Mouse (Mus musculus): Measurements from ENCODE around the gene Nynrin. TPM values are rescaled to one million over a fixed set of nuclear protein-coding genes. Genes with fewer than 3 reads are reported as not detected.
A peak's percentile ranks its signal among the peaks of the same experiment; 100 is the strongest.

Gene Nynrin
- total and polyA plus RNA-seq, 2 experiments from 2014 or later, result 7.2 to 42.0 TPM

DNA sequence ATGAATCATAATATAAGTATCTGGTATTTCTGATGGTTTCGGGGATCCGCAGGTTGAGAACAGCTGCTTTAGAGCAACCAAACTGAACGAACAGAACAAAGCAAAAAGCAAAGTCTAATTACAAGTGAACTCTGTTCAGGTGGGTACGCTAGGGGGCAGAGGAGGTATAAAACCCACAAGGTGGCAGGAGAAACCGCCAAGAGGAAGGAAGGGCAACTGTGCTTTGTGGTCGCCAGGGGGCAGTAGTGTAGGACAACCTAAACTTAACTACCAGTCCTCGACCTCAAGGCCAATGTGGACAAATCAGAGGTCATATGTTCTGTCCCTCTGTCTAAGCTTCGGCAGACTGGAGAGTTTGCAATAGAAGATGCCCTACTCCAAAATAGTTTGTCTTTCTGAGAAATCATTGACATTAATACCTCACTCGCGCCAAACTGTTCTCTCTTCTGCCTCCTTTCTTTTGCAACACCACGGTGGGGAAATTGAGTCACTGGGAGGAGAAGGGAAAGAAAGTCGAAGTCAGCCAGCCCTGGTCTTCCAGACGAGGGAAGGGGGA, 31.3 kb upstream of the Nynrin start:
- Histone ChIP-seq H3K36me3 (ENCODE audit: insufficient read depth, low read length) (no peaks in the 10 kb centered on the region), H3K27ac (ENCODE audit: low read depth, low read length) (no peak overlapping the region), H3K4me3 (ENCODE audit: low read depth, low read length) (peak overlapping the region; percentile 58), H3K4me2 (ENCODE audit: low read depth, low read length, poor library complexity, severe bottlenecking) (peak overlapping the region; percentile 98), H3K9me3 (ENCODE audit: low read length) (no peaks in the 10 kb centered on the region), H3K27me3 (ENCODE audit: insufficient read depth, low read length) (peaks cover 15% of the 10 kb centered on the region; the same call in 1 of the 2 replicates), H3K9ac (replicated peaks; ENCODE audit: low read length, poor library complexity, severe bottlenecking) (peak overlapping the region; percentile 61; the same call in 1 of the 2 replicates), H3K4me1 (ENCODE audit: insufficient read depth, low read length) (peaks cover 19% of the 10 kb centered on the region; the same call in 1 of the 2 replicates)
- no peak for ATAC-seq (ENCODE audit: low FRiP score)
- peak; percentile 95 for TF ChIP-seq CTCF (IDR thresholded peaks at IDR 0.05)
- WGBS, result 6% methylated on average over 13 of the region's 13 CpGs
- peak; percentile 85 for DNase-seq (ENCODE audit: low spot score)

DNA sequence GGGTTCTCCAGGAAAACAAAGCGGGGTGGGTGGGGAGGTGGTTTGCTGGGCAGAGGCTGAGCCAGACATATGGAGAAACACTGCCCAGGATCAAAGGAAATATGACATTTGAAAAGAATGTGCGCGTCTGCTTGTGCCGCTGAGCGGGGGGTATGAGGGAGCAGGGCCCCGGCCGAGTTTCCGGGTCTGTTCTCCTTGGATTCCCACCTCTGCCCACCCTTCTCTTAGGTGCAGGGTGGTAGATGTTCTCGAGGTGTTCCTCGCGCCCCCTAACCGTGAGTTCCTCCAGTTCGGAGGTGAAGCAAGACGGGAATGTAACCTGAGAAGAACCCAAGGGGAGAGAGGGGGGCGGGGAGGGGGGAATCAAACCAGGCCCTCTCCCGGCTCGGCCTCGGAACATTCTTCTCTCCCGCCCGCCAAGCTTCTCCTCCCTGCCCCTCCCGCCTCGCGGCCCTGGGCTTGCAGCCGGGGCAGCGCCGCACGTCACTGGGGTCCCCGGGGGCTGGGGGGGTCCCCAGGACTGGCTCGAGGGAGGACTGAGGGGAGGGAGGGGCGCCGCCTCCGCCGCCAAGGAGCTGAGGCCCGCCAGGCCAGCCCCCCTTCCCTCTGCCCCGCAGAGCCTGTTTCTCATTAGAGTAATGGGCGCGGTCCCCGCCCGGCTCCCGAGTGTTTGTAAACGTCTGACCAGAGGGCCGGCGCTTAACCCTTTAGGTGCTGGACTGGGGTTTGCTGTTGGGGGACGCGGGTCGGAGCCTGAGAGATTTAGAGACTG, 30.6 kb upstream of the Nynrin start, which contains the start of gene Nfatc4:
Gene Nfatc4 (plus strand): TSS at position 154 of the 772 bp plus-strand sequence.
- ATAC-seq (ENCODE audit: low FRiP score), result peak; percentile 42

GRCm38 (mm10) chr14:55824001-55824480, 29.8 kb upstream of the Nynrin start:
- peaks cover 19% of the 10 kb centered on the region; the same call in 1 of the 2 replicates for H3K4me1 ChIP-seq (ENCODE audit: insufficient read depth, low read length)
- H3K4me2 ChIP-seq (ENCODE audit: low read depth, low read length, poor library complexity, severe bottlenecking), result peak overlapping the region; percentile 98
- no peaks in the 10 kb centered on the region for H3K36me3 ChIP-seq (ENCODE audit: insufficient read depth, low read length)
- H3K27me3 ChIP-seq (ENCODE audit: insufficient read depth, low read length), result peaks cover 15% of the 10 kb centered on the region; the same call in 1 of the 2 replicates
- DNase-seq (ENCODE audit: low spot score), result peak; percentile 41
- ATAC-seq (ENCODE audit: low FRiP score), result 0 out of 2 replicates have a peak, but pooled peaks have one; percentile 8
- 5% methylated on average over 10 of the region's 10 CpGs for WGBS
- H3K9me3 ChIP-seq (ENCODE audit: low read length), result no peaks in the 10 kb centered on the region
- peak overlapping the region; percentile 58 for H3K4me3 ChIP-seq (ENCODE audit: low read depth, low read length)
- peak overlapping the region; percentile 61; the same call in 1 of the 2 replicates for H3K9ac ChIP-seq (replicated peaks; ENCODE audit: low read length, poor library complexity, severe bottlenecking)
- TF ChIP-seq CTCF (IDR thresholded peaks at IDR 0.05), result no peak
- H3K27ac ChIP-seq (ENCODE audit: low read depth, low read length), result peak overlapping the region; percentile 62

More for the DNA sequence above, 30.6 kb upstream of the Nynrin start, which contains the start of gene Nfatc4:
- Histone ChIP-seq H3K36me3 (ENCODE audit: insufficient read depth, low read length) (no peaks in the 10 kb centered on the region), H3K4me3 (ENCODE audit: low read depth, low read length) (peak within 1 kb of the TSS; percentile 58), H3K27me3 (ENCODE audit: insufficient read depth, low read length) (peaks cover 15% of the 10 kb centered on the region; the same call in 1 of the 2 replicates), H3K4me2 (ENCODE audit: low read depth, low read length, poor library complexity, severe bottlenecking) (peak within 1 kb of the TSS; percentile 98), H3K9me3 (ENCODE audit: low read length) (no peaks in the 10 kb centered on the region), H3K4me1 (ENCODE audit: insufficient read depth, low read length) (peaks cover 19% of the 10 kb centered on the region; the same call in 1 of the 2 replicates), H3K9ac (replicated peaks; ENCODE audit: low read length, poor library complexity, severe bottlenecking) (peak within 1 kb of the TSS; percentile 61), H3K27ac (ENCODE audit: low read depth, low read length) (peak within 1 kb of the TSS; percentile 62)
- 0 out of 2 replicates have a peak, but pooled peaks have one; percentile 2 for TF ChIP-seq CTCF (IDR thresholded peaks at IDR 0.05)
- WGBS, result under 1% methylated on average over 41 of the region's 46 CpGs
- peak; percentile 84 for DNase-seq (ENCODE audit: low spot score)

GRCm38 (mm10) chr14:55824481-55825215, 29.2 kb upstream of the Nynrin start:
- ATAC-seq (ENCODE audit: low FRiP score), result no peak; the same call in 1 of the 2 replicates

More at GRCm38 (mm10) chr14:55824481-55825215, 29.2 kb upstream of the Nynrin start:
- peak overlapping the region; percentile 48 for H3K9ac ChIP-seq (replicated peaks; ENCODE audit: low read length, poor library complexity, severe bottlenecking)
- DNase-seq (ENCODE audit: low spot score), result peak; percentile 33
- no peak for TF ChIP-seq CTCF (IDR thresholded peaks at IDR 0.05)
- H3K27ac ChIP-seq (ENCODE audit: low read depth, low read length), result peak overlapping the region; percentile 62; the same call in 1 of the 2 replicates
- no peaks in the 10 kb centered on the region for H3K36me3 ChIP-seq (ENCODE audit: insufficient read depth, low read length)
- H3K9me3 ChIP-seq (ENCODE audit: low read length), result no peaks in the 10 kb centered on the region
- WGBS, result 2% methylated on average over 29 of the region's 32 CpGs
- peak overlapping the region; percentile 40 for H3K4me3 ChIP-seq (ENCODE audit: low read depth, low read length)
- H3K27me3 ChIP-seq (ENCODE audit: insufficient read depth, low read length), result peaks cover 15% of the 10 kb centered on the region; the same call in 1 of the 2 replicates
- H3K4me1 ChIP-seq (ENCODE audit: insufficient read depth, low read length), result peaks cover 19% of the 10 kb centered on the region; the same call in 1 of the 2 replicates
- peak overlapping the region; percentile 98 for H3K4me2 ChIP-seq (ENCODE audit: low read depth, low read length, poor library complexity, severe bottlenecking)

Data from midbrain, postnatal 0 days (tissue).